Mouse (Mus musculus) CD4-positive, CD25-positive, alpha-beta regulatory T cell, adult 2 months (primary cell): ENCODE measurements around the gene Olfr780.
"Not testable (repeated sequence)": the region's sequence is repeated elsewhere in the genome, so short reads cannot be mapped to it uniquely, and the experiment has no call there.

Source experiments
- DNase-seq: peaks from one replicate; pipeline ENCODE4 v3.0.0-alpha.2; 2012; ENCODE audit warnings: low read depth, low spot score

The Olfr780 gene

DNA sequence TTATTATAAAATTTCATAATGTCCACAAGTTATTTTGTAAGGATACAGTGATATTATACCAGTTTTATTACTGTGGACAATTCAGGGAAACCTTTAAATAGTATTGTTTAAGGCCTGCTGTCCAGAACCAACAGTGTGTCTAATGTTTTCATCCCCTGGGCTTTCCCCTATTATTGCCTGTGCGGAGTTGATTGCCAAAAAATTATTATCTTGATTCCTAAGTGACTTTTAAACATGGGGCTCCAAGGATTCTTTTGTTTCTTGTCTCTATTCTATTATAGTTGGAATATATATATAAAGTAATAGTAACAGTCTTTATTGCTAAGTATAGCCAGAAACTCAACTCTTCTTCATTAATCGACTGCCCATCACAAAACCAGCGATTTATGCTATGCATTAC is at the start of gene Olfr780:
Gene Olfr780, plus strand, starts transcription at position 301 of the 400 bp plus-strand sequence.
- DNase-seq = no peak

DNA sequence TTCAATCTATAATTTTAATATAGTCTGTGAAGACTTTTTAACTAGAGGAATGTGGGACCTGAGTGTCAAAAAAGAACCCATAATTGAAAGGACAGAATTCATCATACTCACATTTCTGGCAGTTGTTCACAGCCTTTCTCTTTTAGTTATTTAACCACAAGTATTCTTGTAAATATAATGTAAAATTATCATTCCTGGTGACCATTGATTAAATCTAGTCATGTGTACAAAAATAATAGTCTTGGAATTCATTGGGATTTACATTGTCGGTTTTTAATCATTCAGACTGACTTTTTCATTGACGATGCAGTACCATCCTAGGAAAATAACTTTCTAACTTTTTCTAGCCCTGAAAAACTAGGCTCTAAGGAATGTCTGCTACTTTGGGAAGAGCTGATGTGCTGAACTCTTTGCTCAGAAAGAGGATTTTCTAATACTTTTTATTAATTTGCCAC is 46.8 kb upstream of the Olfr780 start, which contains the start of gene Olfr777:
Gene Olfr777, minus strand, starts transcription at position 405 of the 455 bp plus-strand sequence.
- DNase-seq = no peak

DNA sequence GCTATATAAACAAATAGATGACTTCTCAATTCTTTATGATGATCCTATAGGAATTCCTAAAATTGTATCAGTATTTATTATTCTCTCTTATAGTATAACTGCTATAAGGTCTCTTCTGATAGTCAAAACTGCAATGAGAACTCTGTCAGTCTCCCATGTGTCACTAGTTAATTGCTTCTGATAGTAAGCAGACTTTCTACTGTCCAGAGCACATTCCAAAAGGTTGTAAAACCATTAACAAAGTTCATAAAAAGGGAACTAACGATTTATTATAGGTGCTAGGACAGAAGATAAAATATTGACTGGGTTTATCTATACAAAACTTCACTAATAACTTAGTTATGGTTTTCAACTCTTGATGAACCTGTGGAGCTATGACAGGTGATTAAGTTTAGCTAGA is 4.9 kb upstream of the Olfr780 start:
- not testable (repeated sequence) for DNase-seq

DNA sequence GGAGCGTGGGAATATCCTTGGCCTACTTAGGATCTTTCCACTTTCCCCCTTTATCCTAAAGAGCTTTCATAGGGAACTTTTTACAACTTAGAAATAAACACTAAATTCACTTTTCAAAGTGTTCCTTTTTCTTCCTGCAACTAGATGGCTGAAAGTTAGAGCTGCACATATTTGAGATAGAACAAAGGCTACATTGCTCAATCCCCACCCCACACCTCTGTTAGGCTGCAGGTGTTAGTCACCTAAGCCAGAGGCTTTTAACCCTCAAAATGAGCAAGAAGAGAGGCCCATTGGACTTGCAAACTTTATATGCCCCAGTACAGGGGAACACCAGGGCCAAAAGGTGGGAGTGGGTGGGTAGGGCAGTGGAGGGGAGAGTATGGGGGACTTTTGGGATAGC is 4.4 kb upstream of the Olfr780 start:
- DNase-seq = not testable (repeated sequence)

DNA sequence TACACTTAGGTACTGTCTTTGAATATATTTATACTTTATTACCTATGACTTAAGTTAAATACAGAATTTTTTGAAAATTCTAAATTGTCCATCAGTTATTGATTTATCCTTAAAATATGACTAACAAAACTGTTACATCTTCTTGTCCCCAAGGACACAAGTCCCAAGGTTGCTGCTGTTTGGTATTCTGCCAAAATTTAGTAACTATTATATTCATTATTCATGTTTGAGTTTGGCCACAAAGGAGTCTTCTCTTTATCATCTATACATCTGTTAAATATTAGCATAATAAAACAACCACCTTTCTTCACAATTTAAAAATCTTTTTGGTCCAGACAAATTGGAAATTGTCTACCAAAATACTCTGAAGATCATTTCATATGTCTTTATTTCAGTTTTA is 10.6 kb downstream of the Olfr780 start, which contains the start of gene Olfr781:
Gene Olfr781, plus strand, starts transcription at position 301 of the 400 bp plus-strand sequence.
- no peak for DNase-seq

DNA sequence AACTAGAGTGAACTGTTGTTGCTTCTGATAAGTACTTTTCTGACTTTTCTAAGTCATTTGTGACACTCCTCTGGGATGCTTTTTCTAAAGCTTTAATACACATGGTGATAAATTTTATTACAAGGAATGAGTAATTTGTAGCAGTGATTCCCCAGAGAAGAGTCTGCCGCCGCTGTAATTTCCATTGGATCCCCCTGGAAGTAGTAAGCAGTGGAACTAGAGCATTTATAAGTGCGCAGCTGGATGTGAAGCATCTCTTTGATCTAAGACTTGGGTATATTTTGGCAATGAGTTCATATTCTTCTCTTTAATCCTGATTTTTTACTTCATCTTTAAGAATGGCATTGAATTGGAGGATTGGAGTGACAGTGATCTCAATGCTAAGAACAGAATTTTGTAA is 30.6 kb downstream of the Olfr780 start, which contains the start of gene Olfr782:
Gene Olfr782, plus strand, starts transcription at position 301 of the 400 bp plus-strand sequence.
- no peak for DNase-seq

DNA sequence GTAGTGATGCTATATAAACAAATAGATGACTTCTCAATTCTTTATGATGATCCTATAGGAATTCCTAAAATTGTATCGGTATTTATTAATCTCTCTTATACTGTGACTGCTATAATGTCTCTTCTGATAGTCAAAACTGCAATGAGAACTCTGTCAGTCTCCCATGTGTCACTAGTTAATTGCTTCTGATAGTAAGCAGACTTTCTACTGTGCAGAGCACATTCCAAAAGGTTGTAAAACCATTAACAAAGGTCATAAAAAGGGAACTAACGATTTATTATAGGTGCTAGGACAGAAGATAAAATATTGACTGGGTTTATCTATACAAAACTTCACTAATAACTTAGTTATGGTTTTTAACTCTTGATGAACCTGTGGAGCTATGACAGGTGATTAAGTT is 34.6 kb downstream of the Olfr780 start:
- DNase-seq = not testable (repeated sequence)

DNA sequence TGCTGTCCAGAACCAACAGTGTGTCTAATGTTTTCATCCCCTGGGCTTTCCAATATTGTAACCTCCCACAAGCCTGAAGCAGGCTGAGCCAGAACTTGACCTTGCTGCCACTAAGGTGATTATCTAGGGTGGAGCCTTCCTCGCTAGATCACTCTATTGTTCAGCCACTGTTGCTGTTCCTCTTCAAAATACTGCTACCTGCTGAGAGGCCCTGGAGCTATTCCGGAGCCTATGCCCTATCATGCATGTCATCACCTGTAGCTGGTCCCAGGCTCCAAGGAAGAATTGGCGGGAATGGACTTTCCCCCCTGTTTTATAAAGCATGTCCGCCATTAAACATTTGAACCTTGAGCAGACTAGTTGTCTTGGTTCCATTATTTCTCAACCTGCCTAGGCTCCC is 38.6 kb downstream of the Olfr780 start:
- DNase-seq = not testable (repeated sequence)

DNA sequence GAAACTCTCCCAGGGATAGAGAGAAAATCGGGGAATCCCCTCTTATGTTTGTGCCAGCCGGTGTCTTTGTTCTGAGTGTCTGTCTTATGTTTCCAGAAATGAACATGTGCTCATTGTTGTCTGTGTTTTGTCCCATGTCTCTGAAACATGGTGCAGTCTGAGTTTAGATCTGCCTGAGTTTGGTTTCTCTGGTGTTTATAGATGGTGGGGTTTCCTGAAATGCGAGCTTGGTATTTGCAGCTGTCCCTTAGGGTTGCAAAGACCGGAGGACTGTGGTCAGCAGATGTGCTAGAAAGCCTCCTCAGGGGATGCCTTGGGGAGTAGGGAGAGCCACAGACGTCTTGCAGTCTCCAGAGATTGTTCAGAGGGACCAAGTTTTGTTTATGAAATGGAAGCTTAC is 39.4 kb downstream of the Olfr780 start:
- no peak for DNase-seq
